Mouse (Mus musculus) myocyte (in vitro differentiated cells): ENCODE measurements at regions not wholly inside any gene's neighbourhood (a gene's known extent, or its start where the extent isn't known, plus 50 kb on each side); places are given as distances from the start of the nearest gene placed in this dataset.

Experiments used
- CEBPB ChIP-seq: IDR thresholded peaks from 2 replicates; pipeline ENCODE4 v1.6.1; 2011; ENCODE audit warnings: mild to moderate bottlenecking, moderate library complexity; ENCODE audit not compliant: poor library complexity, insufficient read depth, severe bottlenecking
- E2F4 ChIP-seq: IDR thresholded peaks from one replicate; pipeline ENCODE4 v1.6.1; 2011; ENCODE audit warnings: mild to moderate bottlenecking, control low read depth, moderate library complexity; ENCODE audit not compliant: insufficient read depth
- MAX ChIP-seq: IDR thresholded peaks from one replicate; pipeline ENCODE4 v1.6.1; 2011; ENCODE audit warnings: low read depth, mild to moderate bottlenecking, control low read depth
- MYOD1 ChIP-seq, 3 experiments: IDR thresholded peaks; one replicate each; pipeline ENCODE4 v1.6.1; 2011; ENCODE audit warnings: control low read depth in 2 of 3, low read depth in 2 of 3, mild to moderate bottlenecking in 2 of 3, moderate library complexity in 1 of 3; ENCODE audit not compliant: insufficient read length in 2 of 3, control insufficient read depth in 1 of 3
- POLR2A ChIP-seq: IDR thresholded peaks from one replicate; pipeline ENCODE4 v1.6.1; 2011; ENCODE audit warnings: low read depth, mild to moderate bottlenecking, control low read depth, moderate library complexity; ENCODE audit not compliant: insufficient read length
- POLR2AphosphoS2 ChIP-seq: IDR thresholded peaks from one replicate; pipeline ENCODE4 v1.6.1; 2011; ENCODE audit warnings: low read depth, control low read depth; ENCODE audit not compliant: insufficient read length
- REST ChIP-seq: IDR thresholded peaks from one replicate; pipeline ENCODE4 v1.6.1; 2011; ENCODE audit warnings: mild to moderate bottlenecking, control low read depth, moderate library complexity; ENCODE audit not compliant: insufficient read depth, insufficient read length
- SRF ChIP-seq: IDR thresholded peaks from one replicate; pipeline ENCODE4 v1.6.1; 2011; ENCODE audit warnings: low read depth; ENCODE audit not compliant: control insufficient read depth, insufficient read length
- TCF12 ChIP-seq: IDR thresholded peaks from one replicate; pipeline ENCODE4 v1.6.1; 2011; ENCODE audit warnings: mild to moderate bottlenecking, control low read depth; ENCODE audit not compliant: poor library complexity, insufficient read depth, severe bottlenecking
- USF1 ChIP-seq: IDR thresholded peaks from one replicate; pipeline ENCODE4 v1.6.1; 2011; ENCODE audit warnings: low read depth, mild to moderate bottlenecking, control low read depth, moderate library complexity

GRCm38 (mm10) chr14:25407111-25407510 is 51.9 kb upstream of the Zmiz1 start:
- TF ChIP-seq MAX: no peak
- TF ChIP-seq USF1: no peak
- TF ChIP-seq CEBPB: no peak
- no peak for TF ChIP-seq POLR2A
- TF ChIP-seq TCF12: no peak
- no peak for TF ChIP-seq SRF
- no peak for TF ChIP-seq POLR2AphosphoS2
- TF ChIP-seq MYOD1 (IDR thresholded peaks at IDR 0.05; ENCODE audit: control insufficient read depth in 1 of 3, insufficient read length in 2 of 3, low read depth in 2 of 3): no peak
- no peak for TF ChIP-seq REST
- TF ChIP-seq E2F4: no peak
